Mouse (Mus musculus): ENCODE data around the gene Islr2. TPM values are rescaled to one million over a fixed set of nuclear protein-coding genes. Genes with fewer than 3 reads are reported as not detected.
A peak's percentile ranks its signal among the peaks of the same experiment; 100 is the strongest.

Gene Islr2
- total RNA-seq, 2 experiments from 2014 or later, result 0.07 TPM; not detected in 1

- peak; percentile 52 for ATAC-seq (replicated peaks; ENCODE audit: low FRiP score, low TSS enrichment, poor library complexity, severe bottlenecking)
These were observed 22.1 kb upstream of the Islr2 start for GRCm38 (mm10) chr9:58225915-58226913.

GRCm38 (mm10) chr9:58224356-58224755, 20.2 kb upstream of the Islr2 start:
- no peak for ATAC-seq (replicated peaks; ENCODE audit: low FRiP score, low TSS enrichment, poor library complexity, severe bottlenecking)

GRCm38 (mm10) chr9:58220218-58220903, 16.2 kb upstream of the Islr2 start:
- ATAC-seq (replicated peaks; ENCODE audit: low FRiP score, low TSS enrichment, poor library complexity, severe bottlenecking), result peak; percentile 46; the same call in 1 of the 2 replicates

- no peak for ATAC-seq (replicated peaks; ENCODE audit: low FRiP score, low TSS enrichment, poor library complexity, severe bottlenecking)
These were observed 14.4 kb upstream of the Islr2 start for GRCm38 (mm10) chr9:58218539-58218938.

GRCm38 (mm10) chr9:58216402-58216801, 12.3 kb upstream of the Islr2 start:
- peak; percentile 26; the same call in 1 of the 2 replicates for ATAC-seq (replicated peaks; ENCODE audit: low FRiP score, low TSS enrichment, poor library complexity, severe bottlenecking)

- peak; percentile 50 for ATAC-seq (replicated peaks; ENCODE audit: low FRiP score, low TSS enrichment, poor library complexity, severe bottlenecking)
These were observed 10.5 kb upstream of the Islr2 start for GRCm38 (mm10) chr9:58214519-58215180.

- ATAC-seq (replicated peaks; ENCODE audit: low FRiP score, low TSS enrichment, poor library complexity, severe bottlenecking), result peak; percentile 86
These were observed 9.7 kb upstream of the Islr2 start for GRCm38 (mm10) chr9:58213865-58214264.

- ATAC-seq (replicated peaks; ENCODE audit: low FRiP score, low TSS enrichment, poor library complexity, severe bottlenecking), result no peak
These were observed 9.3 kb upstream of the Islr2 start for GRCm38 (mm10) chr9:58213377-58213776.

GRCm38 (mm10) chr9:58210304-58210627, 6.1 kb upstream of the Islr2 start:
- no peak for ATAC-seq (replicated peaks; ENCODE audit: low FRiP score, low TSS enrichment, poor library complexity, severe bottlenecking)

GRCm38 (mm10) chr9:58209462-58210303, 5.6 kb upstream of the Islr2 start:
- no peak for ATAC-seq (replicated peaks; ENCODE audit: low FRiP score, low TSS enrichment, poor library complexity, severe bottlenecking)

- ATAC-seq (replicated peaks; ENCODE audit: low FRiP score, low TSS enrichment, poor library complexity, severe bottlenecking), result no peak
These were observed 1.9 kb upstream of the Islr2 start for GRCm38 (mm10) chr9:58206013-58206412.

GRCm38 (mm10) chr9:58204448-58205000, 405 bp upstream of the Islr2 start:
- peak; percentile 84 for ATAC-seq (replicated peaks; ENCODE audit: low FRiP score, low TSS enrichment, poor library complexity, severe bottlenecking)

GRCm38 (mm10) chr9:58202676-58203453, 1.3 kb downstream of the Islr2 start:
- ATAC-seq (replicated peaks; ENCODE audit: low FRiP score, low TSS enrichment, poor library complexity, severe bottlenecking), result no peak

- ATAC-seq (replicated peaks; ENCODE audit: low FRiP score, low TSS enrichment, poor library complexity, severe bottlenecking), result no peak
These were observed 2.1 kb downstream of the Islr2 start for GRCm38 (mm10) chr9:58201861-58202549.

- no peak for ATAC-seq (replicated peaks; ENCODE audit: low FRiP score, low TSS enrichment, poor library complexity, severe bottlenecking)
These were observed 2.9 kb downstream of the Islr2 start for GRCm38 (mm10) chr9:58201091-58201842.

- ATAC-seq (replicated peaks; ENCODE audit: low FRiP score, low TSS enrichment, poor library complexity, severe bottlenecking), result no peak
These were observed 3.6 kb downstream of the Islr2 start for GRCm38 (mm10) chr9:58200270-58201090.
